Mouse (Mus musculus): ENCODE results near the gene Cdh5.

DNA sequence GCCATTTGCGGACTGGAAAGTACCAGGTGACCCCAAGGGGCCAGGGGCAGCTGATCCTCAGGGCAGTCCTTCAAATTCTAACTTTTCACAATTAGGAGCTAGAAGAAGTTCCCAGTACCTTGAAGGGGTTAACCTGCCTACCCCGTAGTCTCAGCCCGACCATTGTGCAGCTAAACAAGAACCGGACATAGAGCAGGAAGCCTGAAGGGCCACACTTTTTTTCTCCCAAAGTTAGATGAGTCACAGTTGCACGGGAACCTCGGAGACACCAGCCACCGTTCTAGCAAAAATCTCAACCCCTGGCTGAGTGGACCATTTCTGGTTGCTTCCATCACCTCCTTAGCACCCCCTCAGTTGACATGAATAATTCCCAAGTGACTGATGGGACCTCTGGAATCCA is 2.0 kb downstream of the Cdh5 start:
- TF ChIP-seq CTCF (IDR thresholded peaks at IDR 0.05; ENCODE audit: insufficient read depth, low read depth, low read length) (no peak), POLR2A (IDR thresholded peaks at IDR 0.05; ENCODE audit: insufficient read depth, low read depth, low read length) (no peak)
